Comparison of ENCODE assay signal across 10 mouse cellular contexts in the genomic region with DNA sequence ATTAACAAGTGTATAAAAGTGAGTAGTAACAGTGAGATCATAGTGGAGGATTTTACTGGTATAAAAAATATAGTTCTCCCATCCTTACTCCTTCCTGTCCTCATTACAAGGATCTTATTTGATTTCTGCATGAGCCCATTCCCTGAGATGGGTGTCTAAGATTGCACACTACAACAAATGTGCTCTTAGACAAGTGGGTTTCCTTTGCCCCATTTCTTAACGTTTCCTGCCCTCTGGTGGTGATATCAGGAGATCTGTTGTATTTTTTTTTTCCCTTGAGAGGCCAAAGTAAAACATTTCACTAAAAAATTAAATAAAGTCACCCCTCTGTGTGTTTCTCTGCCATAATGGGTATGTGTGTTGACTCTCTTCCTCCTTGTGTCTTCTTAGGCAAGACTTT.
DNase-seq lines count a peak whose midpoint lies in the region; TF ChIP-seq lines count a peak whose summit lies in the region.
"Had no signal": no experiment of that assay in that cellular context is flagged by ENCODE, and none has a peak within 500 bp of the region (broad histone marks: within the 10 kb centered on the region; RNA-seq: fewer than 3 reads in every experiment).

No protein-coding gene starts in this region.

- H3K9ac ChIP-seq in ES-E14 (ENCODE audit: insufficient read depth, low read depth, low read length, poor library complexity, severe bottlenecking), result no peak overlapping the region

- DNase-seq in layer of hippocampus, adult 11-12 months (ENCODE audit: low spot score), result peak; percentile 13
- DNase-seq in layer of hippocampus, postnatal 25 days (ENCODE audit: extremely low spot score in 1 of 2, low spot score in 1 of 2), result no peak
- peak; percentile 48 for DNase-seq in CD4-positive helper T cell, adult 2 months (ENCODE audit: low read depth, low spot score)
- DNase-seq in ES-E14 (ENCODE audit: low read depth, low spot score), result peak; percentile 12
- DNase-seq in embryo, embryonic 9.5 days (ENCODE audit: extremely low spot score), result peak; percentile 5
- no peak for DNase-seq in gastrocnemius, postnatal 14 days
- no peak for DNase-seq in cerebellum, postnatal 25 days
- DNase-seq in cerebellum, adult 11 months, result no peak
- DNase-seq: lung, postnatal 4 days; right cerebral cortex, postnatal 4 days had no signal

- in situ Hi-C loops in ES-E14 (cut with MboI; ENCODE audit: low sequenced_read_pairs in 2 of 2, unreplicated experiment in 2 of 2), result loop anchor here in 1 of 2 experiments (10.0 kb wide), 1 partner anchor 381 kb away; no protein-coding TSS in a partner anchor

- H3K4me1 ChIP-seq in ES-E14 (ENCODE audit: control insufficient read depth in 2 of 2, insufficient read depth in 2 of 2, low read length in 2 of 2, poor library complexity in 1 of 2), result no peaks in the 10 kb centered on the region

- no peak overlapping the region for H3K27ac ChIP-seq in ES-E14 (ENCODE audit: insufficient read depth, low read depth, low read length, poor library complexity, severe bottlenecking)

- intact Hi-C loops in gastrocnemius, postnatal 14 days (cut with DNase I; ENCODE audit: low total_unique reads), result no loop called here

- no peaks in the 10 kb centered on the region for H3K9me3 ChIP-seq in ES-E14 (ENCODE audit: control insufficient read depth, insufficient read depth, low read depth, low read length)

- H3K36me3 ChIP-seq in ES-E14 (ENCODE audit: control insufficient read depth, insufficient read depth, low read length, poor library complexity, severe bottlenecking), result no peaks in the 10 kb centered on the region

- H3K4me3 ChIP-seq in ES-E14 (ENCODE audit: insufficient read depth in 1 of 2, low read depth in 1 of 2, low read length in 2 of 2, poor library complexity in 1 of 2, severe bottlenecking in 1 of 2), result no peak overlapping the region

TF ChIP-seq in ES-E14, 5 proteins besides CTCF, POLR2A, EP300 and RAD21:
- TF ChIP-seq MAFK (IDR thresholded peaks at IDR 0.05; ENCODE audit: insufficient read depth, low read depth, low read length) (no peak), ZC3H11A (IDR thresholded peaks at IDR 0.05; ENCODE audit: borderline replicate concordance, low read depth, low read length) (peak; percentile 39; the same call in 1 of the 2 replicates), ZNF384 (IDR thresholded peaks at IDR 0.05; ENCODE audit: low read depth, low read length) (peak; percentile 65; the same call in 1 of the 2 replicates), HCFC1 (IDR thresholded peaks at IDR 0.05; ENCODE audit: borderline replicate concordance, insufficient read depth, low read length) (no peak), CHD2 (IDR thresholded peaks at IDR 0.05; ENCODE audit: low read depth, low read length) (no peak)

Comparison
In these comparisons a context has a peak if more than half of its experiments do, and no peak if none do; other contexts are left out.
1. DNase-seq: peak in layer of hippocampus, adult 11-12 months (single experiment), CD4-positive helper T cell, adult 2 months (single experiment), ES-E14 (single experiment) and embryo, embryonic 9.5 days (single experiment); none in layer of hippocampus, postnatal 25 days (0 of 2), gastrocnemius, postnatal 14 days (single experiment), cerebellum, postnatal 25 days (0 of 2) and cerebellum, adult 11 months (single experiment).